Mouse (Mus musculus): Measurements from ENCODE around the gene Bpi. TPM values are rescaled to one million over a fixed set of nuclear protein-coding genes. Genes with fewer than 3 reads are reported as not detected.

Gene Bpi
- polyA plus RNA-seq, 1 experiment from 2014 or later: not detected

- WGBS: 72% methylated on average over 5 of the region's 5 CpGs
- Histone ChIP-seq H3K36me3 (ENCODE audit: control insufficient read depth, insufficient read depth, low read length) (no peaks in the 10 kb centered on the region), H3K27ac (ENCODE audit: low read length) (no peak overlapping the region), H3K9me3 (ENCODE audit: control insufficient read depth, low read length) (no peaks in the 10 kb centered on the region), H3K27me3 (replicated peaks; ENCODE audit: control insufficient read depth, insufficient read depth, low read length) (no peaks in the 10 kb centered on the region), H3K4me3 (ENCODE audit: low read length) (no peak overlapping the region), H3K4me1 (ENCODE audit: control insufficient read depth, insufficient read depth, low read length) (peaks cover 14% of the 10 kb centered on the region), H3K9ac (ENCODE audit: low read depth, low read length) (no peak overlapping the region), H3K4me2 (ENCODE audit: low read depth, low read length) (no peak overlapping the region)
- no peak for ATAC-seq
Measured at GRCm38 (mm10) chr2:158253806-158254205, 4.1 kb upstream of the Bpi start.

GRCm38 (mm10) chr2:158256894-158257293 is 1.0 kb upstream of the Bpi start:
- ATAC-seq: peak; percentile 71

DNA sequence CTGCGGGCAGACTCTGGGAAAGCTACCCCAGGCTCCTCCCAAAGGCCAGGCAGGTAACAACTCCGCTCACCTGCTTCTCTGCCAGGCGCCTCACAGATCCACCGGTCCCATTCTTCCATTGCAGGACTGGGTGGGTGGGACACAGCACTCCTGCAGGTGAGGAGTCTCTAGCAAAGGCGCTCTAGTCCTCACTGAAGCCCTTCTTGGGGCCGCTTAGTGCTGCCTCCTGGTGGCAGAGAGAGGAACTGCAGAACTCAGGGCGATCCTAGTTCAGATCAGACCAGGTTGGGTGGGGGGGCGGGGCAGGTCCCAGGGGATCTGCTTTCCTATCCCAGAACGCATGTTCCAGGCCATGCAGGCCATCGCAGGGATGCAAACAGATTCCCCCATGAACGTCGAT is 887 bp downstream of the Bpi start:
- Histone ChIP-seq H3K4me1 (ENCODE audit: control insufficient read depth, insufficient read depth, low read length) (peaks cover 14% of the 10 kb centered on the region), H3K4me3 (ENCODE audit: low read length) (no peak overlapping the region), H3K4me2 (ENCODE audit: low read depth, low read length) (no peak overlapping the region), H3K36me3 (ENCODE audit: control insufficient read depth, insufficient read depth, low read length) (no peaks in the 10 kb centered on the region), H3K27me3 (replicated peaks; ENCODE audit: control insufficient read depth, insufficient read depth, low read length) (no peaks in the 10 kb centered on the region), H3K9ac (ENCODE audit: low read depth, low read length) (no peak overlapping the region), H3K27ac (ENCODE audit: low read length) (no peak overlapping the region), H3K9me3 (ENCODE audit: control insufficient read depth, low read length) (no peaks in the 10 kb centered on the region)
- 14% methylated on average over 12 of the region's 12 CpGs for WGBS
- ATAC-seq: peak; percentile 59

More at GRCm38 (mm10) chr2:158256894-158257293, 1.0 kb upstream of the Bpi start:
- H3K4me3 ChIP-seq (ENCODE audit: low read length): no peak overlapping the region
- H3K27ac ChIP-seq (ENCODE audit: low read length): no peak overlapping the region
- H3K4me2 ChIP-seq (ENCODE audit: low read depth, low read length): 0 out of 2 replicates have a peak overlapping the region, but pooled peaks have one; percentile 7
- no peaks in the 10 kb centered on the region for H3K9me3 ChIP-seq (ENCODE audit: control insufficient read depth, low read length)
- no peaks in the 10 kb centered on the region for H3K27me3 ChIP-seq (replicated peaks; ENCODE audit: control insufficient read depth, insufficient read depth, low read length)
- 7% methylated on average over 5 of the region's 5 CpGs for WGBS
- H3K4me1 ChIP-seq (ENCODE audit: control insufficient read depth, insufficient read depth, low read length): peaks cover 14% of the 10 kb centered on the region
- peak overlapping the region; percentile 27 for H3K9ac ChIP-seq (ENCODE audit: low read depth, low read length)
- H3K36me3 ChIP-seq (ENCODE audit: control insufficient read depth, insufficient read depth, low read length): no peaks in the 10 kb centered on the region

DNA sequence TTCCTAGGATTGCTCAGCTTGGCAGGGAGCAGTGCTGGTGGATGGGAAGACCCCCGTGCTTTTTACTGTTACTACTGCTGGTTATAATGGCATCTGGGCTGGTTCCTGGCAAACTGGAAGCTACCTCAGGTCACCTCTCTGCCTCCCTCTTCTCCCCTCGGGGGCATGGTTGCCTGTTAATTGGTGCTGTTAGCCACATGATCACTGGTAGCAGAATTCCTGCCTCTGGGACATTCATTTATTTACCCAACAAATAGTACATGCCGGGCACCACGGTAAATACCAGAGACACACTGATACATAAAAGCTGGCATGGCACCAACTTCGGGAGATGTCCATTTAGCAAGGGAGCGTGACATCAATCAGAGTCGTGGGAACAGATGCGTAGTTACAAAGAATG is 1.6 kb downstream of the Bpi start:
- ATAC-seq: no peak
- H3K27ac ChIP-seq (ENCODE audit: low read length): no peak overlapping the region
- H3K9ac ChIP-seq (ENCODE audit: low read depth, low read length): no peak overlapping the region
- H3K4me3 ChIP-seq (ENCODE audit: low read length): no peak overlapping the region
- no peak overlapping the region for H3K4me2 ChIP-seq (ENCODE audit: low read depth, low read length)
- peaks cover 14% of the 10 kb centered on the region for H3K4me1 ChIP-seq (ENCODE audit: control insufficient read depth, insufficient read depth, low read length)
- no peaks in the 10 kb centered on the region for H3K36me3 ChIP-seq (ENCODE audit: control insufficient read depth, insufficient read depth, low read length)
- no peaks in the 10 kb centered on the region for H3K9me3 ChIP-seq (ENCODE audit: control insufficient read depth, low read length)
- H3K27me3 ChIP-seq (replicated peaks; ENCODE audit: control insufficient read depth, insufficient read depth, low read length): no peaks in the 10 kb centered on the region
- WGBS: 70% methylated on average over 8 of the region's 8 CpGs

DNA sequence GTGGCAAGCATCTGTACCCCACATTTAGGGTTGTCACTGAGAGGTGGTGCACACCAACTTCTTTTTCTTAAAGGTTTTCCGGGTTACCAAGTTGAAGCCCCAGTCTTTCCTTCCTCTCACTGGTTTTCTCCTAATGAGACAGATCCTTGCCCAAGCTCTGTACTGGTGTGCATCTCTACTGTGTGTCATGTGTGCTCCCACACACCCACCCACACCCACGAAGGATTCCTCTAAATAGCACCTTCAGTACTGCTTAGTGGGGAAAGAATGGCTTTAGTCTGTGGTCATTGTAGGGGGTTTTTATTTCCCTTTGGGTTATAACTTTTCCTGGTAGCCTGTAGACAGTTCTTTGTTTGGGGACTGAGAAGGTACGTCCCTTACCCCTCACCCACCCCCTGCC is 7.0 kb downstream of the Bpi start:
- no peaks in the 10 kb centered on the region for H3K27me3 ChIP-seq (replicated peaks; ENCODE audit: control insufficient read depth, insufficient read depth, low read length)
- no peaks in the 10 kb centered on the region for H3K9me3 ChIP-seq (ENCODE audit: control insufficient read depth, low read length)
- WGBS: 78% methylated on average over 3 of the region's 3 CpGs
- no peaks in the 10 kb centered on the region for H3K36me3 ChIP-seq (ENCODE audit: control insufficient read depth, insufficient read depth, low read length)
- no peak overlapping the region for H3K9ac ChIP-seq (ENCODE audit: low read depth, low read length)
- H3K4me1 ChIP-seq (ENCODE audit: control insufficient read depth, insufficient read depth, low read length): no peaks in the 10 kb centered on the region
- no peak for ATAC-seq
- no peak overlapping the region for H3K27ac ChIP-seq (ENCODE audit: low read length)
- H3K4me3 ChIP-seq (ENCODE audit: low read length): no peak overlapping the region
- H3K4me2 ChIP-seq (ENCODE audit: low read depth, low read length): no peak overlapping the region

DNA sequence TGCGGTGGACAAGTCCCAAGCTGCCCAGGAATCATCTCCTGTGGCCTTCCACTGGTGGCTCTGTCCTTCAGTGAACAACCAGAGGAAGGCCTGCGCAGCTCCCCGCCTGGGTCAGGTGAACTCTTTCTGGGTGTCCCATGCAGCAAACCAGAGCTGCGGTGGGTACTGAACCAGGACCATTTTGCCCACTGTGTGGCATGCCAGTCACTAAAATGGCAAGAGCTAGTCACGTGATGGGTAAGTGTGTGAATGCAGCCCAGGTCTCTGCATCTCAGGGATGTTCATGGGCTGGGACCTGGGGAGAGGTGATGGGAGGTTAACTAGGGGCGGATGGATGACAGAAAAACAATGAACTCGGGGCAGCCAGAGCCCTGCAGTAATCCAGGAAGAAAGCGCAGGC is 12.1 kb downstream of the Bpi start:
- H3K9ac ChIP-seq (ENCODE audit: low read depth, low read length): no peak overlapping the region
- no peak overlapping the region for H3K4me2 ChIP-seq (ENCODE audit: low read depth, low read length)
- H3K4me1 ChIP-seq (ENCODE audit: control insufficient read depth, insufficient read depth, low read length): no peaks in the 10 kb centered on the region
- H3K36me3 ChIP-seq (ENCODE audit: control insufficient read depth, insufficient read depth, low read length): no peaks in the 10 kb centered on the region
- no peaks in the 10 kb centered on the region for H3K27me3 ChIP-seq (replicated peaks; ENCODE audit: control insufficient read depth, insufficient read depth, low read length)
- WGBS: 83% methylated on average over 8 of the region's 8 CpGs
- H3K27ac ChIP-seq (ENCODE audit: low read length): no peak overlapping the region
- H3K4me3 ChIP-seq (ENCODE audit: low read length): no peak overlapping the region
- no peaks in the 10 kb centered on the region for H3K9me3 ChIP-seq (ENCODE audit: control insufficient read depth, low read length)
- ATAC-seq: no peak

DNA sequence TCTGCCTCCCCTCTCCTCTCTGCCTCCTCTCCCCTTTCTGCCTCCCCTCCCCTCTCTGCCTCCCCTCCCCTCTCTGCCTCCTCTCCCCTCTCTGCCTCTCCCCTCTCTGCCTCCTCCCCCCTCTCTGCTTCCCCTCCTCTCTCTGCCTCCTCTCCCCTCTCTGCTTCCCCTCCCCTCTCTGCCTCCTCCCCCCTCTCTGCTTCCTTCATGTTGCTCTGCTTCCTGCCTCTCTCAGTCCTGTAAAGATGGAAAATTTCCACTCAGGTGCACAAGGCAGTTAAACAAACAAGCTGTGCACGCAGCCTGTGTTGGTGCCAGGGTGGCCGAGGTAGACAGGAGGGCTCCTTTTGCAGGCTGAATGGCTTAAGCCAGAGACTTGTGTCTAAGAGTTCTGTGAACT is 15.8 kb downstream of the Bpi start:
- 14% methylated on average over 2 of the region's 2 CpGs for WGBS
- no peak overlapping the region for H3K4me3 ChIP-seq (ENCODE audit: low read length)
- no peaks in the 10 kb centered on the region for H3K4me1 ChIP-seq (ENCODE audit: control insufficient read depth, insufficient read depth, low read length)
- H3K9ac ChIP-seq (ENCODE audit: low read depth, low read length): no peak overlapping the region
- H3K9me3 ChIP-seq (ENCODE audit: control insufficient read depth, low read length): no peaks in the 10 kb centered on the region
- H3K27ac ChIP-seq (ENCODE audit: low read length): no peak overlapping the region
- no peak overlapping the region for H3K4me2 ChIP-seq (ENCODE audit: low read depth, low read length)
- H3K27me3 ChIP-seq (replicated peaks; ENCODE audit: control insufficient read depth, insufficient read depth, low read length): no peaks in the 10 kb centered on the region
- no peak for ATAC-seq
- H3K36me3 ChIP-seq (ENCODE audit: control insufficient read depth, insufficient read depth, low read length): no peaks in the 10 kb centered on the region

- Histone ChIP-seq H3K9me3 (ENCODE audit: control insufficient read depth, low read length) (no peaks in the 10 kb centered on the region), H3K27ac (ENCODE audit: low read length) (no peak overlapping the region), H3K36me3 (ENCODE audit: control insufficient read depth, insufficient read depth, low read length) (no peaks in the 10 kb centered on the region), H3K27me3 (replicated peaks; ENCODE audit: control insufficient read depth, insufficient read depth, low read length) (no peaks in the 10 kb centered on the region), H3K4me2 (ENCODE audit: low read depth, low read length) (no peak overlapping the region), H3K4me3 (ENCODE audit: low read length) (no peak overlapping the region), H3K9ac (ENCODE audit: low read depth, low read length) (no peak overlapping the region), H3K4me1 (ENCODE audit: control insufficient read depth, insufficient read depth, low read length) (no peaks in the 10 kb centered on the region)
- WGBS: 90% methylated on average over 3 of the region's 3 CpGs
- no peak for ATAC-seq
Measured at GRCm38 (mm10) chr2:158275349-158275748, 17.5 kb downstream of the Bpi start.

DNA sequence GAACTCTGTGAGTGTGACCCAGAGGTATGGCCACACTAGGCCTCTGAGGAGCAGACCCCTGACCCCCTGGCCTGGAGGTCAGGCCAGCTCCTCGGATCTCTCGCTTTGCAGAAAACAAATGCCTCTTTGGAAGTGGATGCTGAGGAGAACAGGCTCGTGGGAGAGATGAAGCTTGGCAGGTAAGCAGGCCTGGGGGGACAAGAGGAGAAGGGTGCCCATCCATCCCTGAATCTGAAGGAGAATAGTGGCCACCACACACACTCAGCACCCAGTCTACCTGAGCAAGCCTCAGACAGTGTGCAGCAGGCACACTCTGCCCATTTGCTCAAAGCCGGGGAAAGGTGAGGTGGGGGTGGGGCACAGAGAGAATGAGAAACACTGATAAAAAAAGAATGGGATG is 17.9 kb downstream of the Bpi start:
- 64% methylated on average over 4 of the region's 4 CpGs for WGBS
- no peak overlapping the region for H3K4me3 ChIP-seq (ENCODE audit: low read length)
- no peak overlapping the region for H3K27ac ChIP-seq (ENCODE audit: low read length)
- no peaks in the 10 kb centered on the region for H3K4me1 ChIP-seq (ENCODE audit: control insufficient read depth, insufficient read depth, low read length)
- no peak overlapping the region for H3K4me2 ChIP-seq (ENCODE audit: low read depth, low read length)
- no peak for ATAC-seq
- H3K36me3 ChIP-seq (ENCODE audit: control insufficient read depth, insufficient read depth, low read length): no peaks in the 10 kb centered on the region
- no peaks in the 10 kb centered on the region for H3K27me3 ChIP-seq (replicated peaks; ENCODE audit: control insufficient read depth, insufficient read depth, low read length)
- H3K9ac ChIP-seq (ENCODE audit: low read depth, low read length): no peak overlapping the region
- H3K9me3 ChIP-seq (ENCODE audit: control insufficient read depth, low read length): no peaks in the 10 kb centered on the region

- Histone ChIP-seq H3K4me2 (ENCODE audit: low read depth, low read length) (no peak overlapping the region), H3K9me3 (ENCODE audit: control insufficient read depth, low read length) (no peaks in the 10 kb centered on the region), H3K36me3 (ENCODE audit: control insufficient read depth, insufficient read depth, low read length) (no peaks in the 10 kb centered on the region), H3K9ac (ENCODE audit: low read depth, low read length) (no peak overlapping the region), H3K4me3 (ENCODE audit: low read length) (no peak overlapping the region), H3K4me1 (ENCODE audit: control insufficient read depth, insufficient read depth, low read length) (no peaks in the 10 kb centered on the region), H3K27me3 (replicated peaks; ENCODE audit: control insufficient read depth, insufficient read depth, low read length) (no peaks in the 10 kb centered on the region), H3K27ac (ENCODE audit: low read length) (no peak overlapping the region)
- 80% methylated on average over 6 of the region's 6 CpGs for WGBS
- no peak for ATAC-seq
Measured at GRCm38 (mm10) chr2:158276451-158276850, 18.6 kb downstream of the Bpi start.
